Mouse (Mus musculus) retina, postnatal 1 day (tissue): Measurements from ENCODE around the gene Mettl24.

ENCODE experiments used
- DNase-seq: peaks from one replicate; pipeline ENCODE4 v3.0.0-alpha.2; 2012

Gene Mettl24

GRCm38 (mm10) chr10:40825952-40826351 is 142.9 kb downstream of the Mettl24 start:
- DNase-seq = no peak

GRCm38 (mm10) chr10:40827706-40828105 is 144.6 kb downstream of the Mettl24 start:
- no peak for DNase-seq

- DNase-seq = no peak
Measured at GRCm38 (mm10) chr10:40830312-40830711, 147.2 kb downstream of the Mettl24 start.

- DNase-seq = peak; percentile 12
Measured at GRCm38 (mm10) chr10:40831267-40831666, 148.2 kb downstream of the Mettl24 start.

- no peak for DNase-seq
Measured at GRCm38 (mm10) chr10:40840086-40840485, 157.0 kb downstream of the Mettl24 start.

- no peak for DNase-seq
Measured at GRCm38 (mm10) chr10:40843841-40844240, 160.8 kb downstream of the Mettl24 start.

GRCm38 (mm10) chr10:40844546-40844945 is 161.5 kb downstream of the Mettl24 start:
- DNase-seq = no peak

GRCm38 (mm10) chr10:40845626-40846025 is 162.5 kb downstream of the Mettl24 start:
- DNase-seq = no peak

- DNase-seq = peak; percentile 16
Measured at GRCm38 (mm10) chr10:40847176-40847874, 164.2 kb downstream of the Mettl24 start.

- DNase-seq = no peak
Measured at GRCm38 (mm10) chr10:40850644-40851043, 167.6 kb downstream of the Mettl24 start.

- no peak for DNase-seq
Measured at GRCm38 (mm10) chr10:40851138-40851537, 168.1 kb downstream of the Mettl24 start.

GRCm38 (mm10) chr10:40855616-40856015 is 172.5 kb downstream of the Mettl24 start:
- DNase-seq = no peak

- DNase-seq = no peak
Measured at GRCm38 (mm10) chr10:40856703-40857102, 173.6 kb downstream of the Mettl24 start.

- peak; percentile 52 for DNase-seq
Measured at GRCm38 (mm10) chr10:40857599-40857998, 174.5 kb downstream of the Mettl24 start.
